Mouse (Mus musculus) intestine, embryonic 16.5 days (tissue): ENCODE data around the gene Llgl2. TPM values are rescaled to one million over a fixed set of nuclear protein-coding genes. Genes with fewer than 3 reads are reported as not detected.

Source experiments
- ATAC-seq: fragments of 200-750 bp; cut with Nextera tagmentation; 2 replicates; pipeline ENCODE4 v1.8.0; 2017; ENCODE audit warnings: moderate TSS enrichment, moderate library complexity
- H3K27ac ChIP-seq: fragments of 300-500 bp; sonication (generic); 2 replicates; pipeline ENCODE4 v1.5.1; 2014; ENCODE audit warnings: mild to moderate bottlenecking, low read length
- H3K27me3 ChIP-seq: fragments of 300-500 bp; sonication (generic); replicated peaks from 2 replicates; pipeline ENCODE4 v1.6.1; 2014; ENCODE audit warnings: low read length, control low read depth, mixed read lengths; ENCODE audit not compliant: control insufficient read depth, insufficient read depth
- H3K36me3 ChIP-seq: fragments of 300-500 bp; sonication (generic); 2 replicates; pipeline ENCODE4 v1.6.1; 2014; ENCODE audit warnings: low read length, control low read depth; ENCODE audit not compliant: control insufficient read depth, insufficient read depth
- H3K4me1 ChIP-seq: fragments of 300-500 bp; sonication (generic); 2 replicates; pipeline ENCODE4 v1.6.1; 2014; ENCODE audit warnings: low read length, control low read depth, mixed read lengths; ENCODE audit not compliant: control insufficient read depth, insufficient read depth
- H3K4me2 ChIP-seq: fragments of 300-500 bp; sonication (generic); 2 replicates; pipeline ENCODE4 v1.6.1; 2014; ENCODE audit warnings: low read depth, low read length, control low read depth
- H3K4me3 ChIP-seq: fragments of 300-500 bp; sonication (generic); 2 replicates; pipeline ENCODE4 v1.5.1; 2014; ENCODE audit warnings: mild to moderate bottlenecking, low read length
- H3K9ac ChIP-seq: fragments of 300-500 bp; sonication (generic); 2 replicates; pipeline ENCODE4 v1.6.1; 2014; ENCODE audit warnings: low read depth, low read length
- H3K9me3 ChIP-seq: fragments of 300-500 bp; sonication (generic); 2 replicates; pipeline ENCODE4 v1.6.1; 2016; ENCODE audit warnings: low read length, control low read depth; ENCODE audit not compliant: control insufficient read depth
- WGBS: fragments of 180-500 bp; shearing (Covaris S2); extraction: QIAGEN DNeasy Blood & Tissue Kit; methylation state at CpG from one replicate; pipeline ENCODE4 v1.1.7; 2014; 5-methylcytosine and 5-hydroxymethylcytosine counted together
- polyA plus RNA-seq: library from polyadenylated mRNA; unstranded; fragments of >200 nt; fragmentation: Nextera tagmentation; extraction: Ambion mirVana; gene quantifications from 2 replicates; pipeline ENCODE4 v1.2.1, GENCODE M21; 2015

Llgl2 gene
- polyA plus RNA-seq, 1 experiment from 2014 or later, result 102 TPM

DNA sequence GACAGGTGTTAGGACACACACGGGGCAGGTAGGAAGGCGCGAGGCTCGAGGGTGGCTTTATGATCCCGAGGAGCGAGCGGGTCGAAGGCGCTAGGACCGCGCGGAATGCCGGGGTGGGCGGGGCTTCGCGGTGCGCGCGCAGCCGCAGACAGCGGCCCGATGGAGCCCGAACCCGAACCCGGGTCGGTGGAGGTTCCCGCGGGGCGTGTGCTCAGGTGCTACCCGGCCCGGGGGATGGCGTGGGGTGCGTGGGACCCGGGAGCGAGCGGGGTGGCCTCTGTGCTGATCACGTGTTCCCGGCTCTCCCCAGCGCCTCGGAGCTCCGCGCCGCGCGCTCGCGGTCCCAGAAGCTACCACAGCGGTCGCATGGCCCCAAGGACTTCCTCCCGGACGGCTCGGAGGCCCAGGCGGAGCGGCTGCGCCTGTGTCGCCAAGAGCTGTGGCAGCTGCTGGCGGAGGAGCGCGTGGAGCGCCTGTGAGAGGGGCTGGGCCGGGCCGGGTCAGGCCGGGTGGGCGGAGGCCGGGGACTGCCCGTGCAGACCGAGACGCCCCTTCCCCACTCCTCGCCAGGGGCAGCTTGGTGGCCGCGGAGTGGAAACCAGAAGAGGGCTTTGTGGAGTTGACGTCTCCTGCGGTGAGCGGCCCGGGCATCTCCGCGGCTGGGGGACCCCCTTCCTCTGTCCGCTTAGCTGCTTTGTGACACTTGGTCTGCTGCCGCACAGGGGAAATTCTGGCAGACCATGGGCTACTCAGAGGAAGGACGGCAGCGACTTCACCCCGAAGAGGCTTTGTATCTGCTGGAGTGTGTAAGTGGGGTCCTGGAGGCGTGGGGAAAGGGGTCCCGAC is 9.0 kb upstream of the Llgl2 start, which contains the start of gene Tsen54:
TSS of gene Tsen54 (plus strand) at position 120 of the 846 bp plus-strand sequence.
- under 1% methylated on average over 84 of the region's 84 CpGs for WGBS
- H3K4me3 ChIP-seq, result peak within 1 kb of the TSS; percentile 97
- ATAC-seq, result peak; percentile 62
- H3K4me1 ChIP-seq, result peaks cover 42% of the 10 kb centered on the region
- peak within 1 kb of the TSS; percentile 53 for H3K27ac ChIP-seq
- no peaks in the 10 kb centered on the region for H3K27me3 ChIP-seq
- H3K9ac ChIP-seq, result peak within 1 kb of the TSS; percentile 95
- no peaks in the 10 kb centered on the region for H3K36me3 ChIP-seq
- peak within 1 kb of the TSS; percentile 90 for H3K4me2 ChIP-seq
- H3K9me3 ChIP-seq, result no peaks in the 10 kb centered on the region

DNA sequence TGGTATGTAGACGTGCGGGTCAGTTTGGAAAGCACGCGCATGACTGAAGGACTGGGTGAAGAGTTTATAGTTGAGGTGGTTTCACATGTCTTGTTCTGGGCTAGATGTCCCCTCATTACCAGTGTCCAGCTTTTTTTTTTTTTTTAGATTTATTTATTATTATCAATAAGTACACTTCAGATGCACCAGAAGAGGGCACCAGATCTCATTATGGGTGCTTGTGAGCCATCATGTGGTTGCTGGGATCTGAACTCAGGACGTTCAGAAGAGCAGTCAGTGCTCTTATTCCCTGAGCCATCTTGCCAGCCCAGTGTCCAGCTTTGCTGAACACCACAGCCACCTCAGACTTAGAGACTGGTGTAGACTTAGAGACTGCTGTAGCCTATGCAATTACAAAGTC is 6.5 kb upstream of the Llgl2 start:
- no peak overlapping the region for H3K4me2 ChIP-seq
- H3K4me3 ChIP-seq, result no peak overlapping the region
- ATAC-seq, result no peak
- peaks cover 20% of the 10 kb centered on the region for H3K4me1 ChIP-seq
- no peaks in the 10 kb centered on the region for H3K9me3 ChIP-seq
- peaks cover 5% of the 10 kb centered on the region for H3K36me3 ChIP-seq
- H3K27me3 ChIP-seq, result no peaks in the 10 kb centered on the region
- H3K27ac ChIP-seq, result no peak overlapping the region
- 85% methylated on average over 5 of the region's 5 CpGs for WGBS
- no peak overlapping the region for H3K9ac ChIP-seq

DNA sequence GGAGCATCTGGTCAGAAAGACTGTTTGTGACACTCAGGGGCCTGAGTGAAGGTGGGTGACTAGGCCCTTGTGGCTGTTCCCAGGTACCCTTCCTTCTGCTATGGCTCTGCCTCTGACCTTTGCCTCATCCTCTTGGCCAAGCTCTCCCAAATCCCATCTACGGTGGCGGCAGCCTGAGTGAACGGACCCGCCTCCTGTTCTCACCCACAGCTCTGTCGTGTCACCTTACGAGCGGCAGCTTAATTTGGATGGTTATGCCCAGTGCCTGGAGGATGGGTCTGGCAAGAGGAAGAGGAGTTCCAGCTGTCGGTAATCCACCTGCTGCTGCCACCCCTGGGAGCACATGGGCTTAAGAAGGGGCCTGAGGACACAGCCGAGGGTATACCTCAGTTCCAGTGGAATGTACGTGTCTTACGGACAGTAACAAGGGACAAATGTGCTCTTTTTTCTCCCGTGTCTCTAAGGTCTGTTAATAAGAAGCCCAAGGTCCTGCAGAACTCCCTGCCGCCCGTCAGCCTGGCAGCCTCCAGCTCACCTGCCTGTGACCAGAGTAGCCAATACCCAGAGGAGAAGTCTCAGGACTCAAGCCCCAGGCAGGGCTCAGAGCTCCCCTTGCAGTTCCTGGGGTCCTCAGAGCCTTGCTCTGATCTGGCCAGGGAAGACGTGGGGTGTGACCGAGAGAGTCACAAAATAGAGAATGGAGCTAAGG is 3.8 kb upstream of the Llgl2 start:
- WGBS, result 83% methylated on average over 16 of the region's 16 CpGs
- H3K27me3 ChIP-seq, result no peaks in the 10 kb centered on the region

DNA sequence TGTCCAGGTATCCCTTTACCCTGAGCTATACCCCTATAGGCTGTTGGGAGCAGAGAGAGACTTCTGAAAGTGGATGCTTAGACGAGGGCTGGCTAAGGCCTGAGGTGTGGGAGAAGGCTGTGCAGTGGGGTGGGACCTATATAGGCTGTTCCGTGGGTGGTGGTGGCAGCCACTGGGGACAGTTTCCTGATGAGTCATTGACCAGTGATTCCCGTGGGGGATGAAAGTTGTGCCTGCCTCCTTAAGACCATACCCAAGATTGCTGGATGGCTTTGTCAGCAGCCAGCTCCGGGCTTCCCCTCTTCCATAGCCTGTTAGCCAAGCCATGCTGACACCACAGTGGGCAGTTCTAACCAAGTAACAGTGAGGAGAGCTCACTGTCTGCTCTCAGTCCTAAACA is 2.8 kb upstream of the Llgl2 start:
- Histone ChIP-seq H3K27me3 (no peaks in the 10 kb centered on the region), H3K4me2 (no peak overlapping the region), H3K4me3 (no peak overlapping the region), H3K9ac (no peak overlapping the region), H3K27ac (no peak overlapping the region), H3K36me3 (peaks cover 10% of the 10 kb centered on the region), H3K9me3 (no peaks in the 10 kb centered on the region), H3K4me1 (peaks cover 7% of the 10 kb centered on the region)
- ATAC-seq, result no peak
- WGBS, result 69% methylated on average over 4 of the region's 4 CpGs

More for the DNA sequence above, 3.8 kb upstream of the Llgl2 start:
- peaks cover 10% of the 10 kb centered on the region for H3K36me3 ChIP-seq
- H3K4me3 ChIP-seq, result no peak overlapping the region
- no peak for ATAC-seq
- H3K9me3 ChIP-seq, result no peaks in the 10 kb centered on the region
- H3K27ac ChIP-seq, result no peak overlapping the region
- no peak overlapping the region for H3K4me2 ChIP-seq
- peaks cover 16% of the 10 kb centered on the region for H3K4me1 ChIP-seq
- no peak overlapping the region for H3K9ac ChIP-seq

DNA sequence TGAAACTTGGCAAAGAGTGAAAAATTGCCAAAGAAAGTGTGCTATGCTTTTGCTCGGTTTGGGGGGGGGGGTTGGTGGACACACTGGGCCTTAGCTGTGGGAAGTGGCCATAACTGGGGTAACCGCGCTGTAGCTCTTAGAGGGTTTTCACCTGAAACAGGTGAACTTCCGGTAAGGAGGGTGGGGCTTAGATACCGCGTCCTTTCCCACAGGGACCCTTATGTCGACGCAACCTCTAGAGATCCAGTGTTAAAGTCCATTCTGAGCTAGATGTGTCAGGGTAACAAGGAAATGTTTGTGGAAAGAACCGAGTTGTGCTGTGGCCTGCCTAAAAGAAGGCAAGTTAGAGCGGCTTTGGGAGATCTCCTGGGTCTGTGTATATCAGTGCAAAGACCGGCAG is 964 bp downstream of the Llgl2 start:
- Histone ChIP-seq H3K9ac (peak overlapping the region; percentile 88), H3K4me2 (peak overlapping the region; percentile 88), H3K36me3 (peaks cover 10% of the 10 kb centered on the region), H3K4me1 (peaks cover 25% of the 10 kb centered on the region), H3K4me3 (peak overlapping the region; percentile 81), H3K27me3 (no peaks in the 10 kb centered on the region), H3K27ac (peak overlapping the region; percentile 92), H3K9me3 (no peaks in the 10 kb centered on the region)
- 10% methylated on average over 11 of the region's 11 CpGs for WGBS
- peak; percentile 26 for ATAC-seq

DNA sequence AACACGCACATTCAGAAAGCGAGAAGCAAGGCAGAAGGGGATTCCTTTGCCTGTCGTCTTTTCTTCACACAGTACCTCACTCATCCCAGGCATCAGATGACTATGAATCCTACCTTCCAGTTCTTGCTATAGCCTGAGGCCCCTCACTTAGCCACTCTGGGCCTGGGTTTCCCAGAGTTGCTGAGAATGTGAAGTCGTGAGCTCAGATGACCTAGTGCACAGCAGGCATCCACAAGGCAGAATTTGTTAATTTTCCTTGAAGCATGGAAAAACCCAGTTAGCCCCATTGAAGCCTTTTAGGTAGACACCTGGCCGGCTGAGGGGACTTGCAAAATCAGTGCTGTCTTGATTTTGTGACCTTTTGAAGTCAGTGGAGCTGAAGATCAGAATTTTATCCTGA is 2.6 kb downstream of the Llgl2 start:
- Histone ChIP-seq H3K9ac (no peak overlapping the region; the same call in 1 of the 2 replicates), H3K36me3 (peaks cover 10% of the 10 kb centered on the region; the same call in 1 of the 2 replicates), H3K4me2 (peak overlapping the region; percentile 88), H3K27me3 (no peaks in the 10 kb centered on the region), H3K4me3 (peak overlapping the region; percentile 81; the same call in 1 of the 2 replicates), H3K4me1 (peaks cover 42% of the 10 kb centered on the region), H3K27ac (no peak overlapping the region), H3K9me3 (no peaks in the 10 kb centered on the region)
- 58% methylated on average over 5 of the region's 5 CpGs for WGBS
- no peak for ATAC-seq

DNA sequence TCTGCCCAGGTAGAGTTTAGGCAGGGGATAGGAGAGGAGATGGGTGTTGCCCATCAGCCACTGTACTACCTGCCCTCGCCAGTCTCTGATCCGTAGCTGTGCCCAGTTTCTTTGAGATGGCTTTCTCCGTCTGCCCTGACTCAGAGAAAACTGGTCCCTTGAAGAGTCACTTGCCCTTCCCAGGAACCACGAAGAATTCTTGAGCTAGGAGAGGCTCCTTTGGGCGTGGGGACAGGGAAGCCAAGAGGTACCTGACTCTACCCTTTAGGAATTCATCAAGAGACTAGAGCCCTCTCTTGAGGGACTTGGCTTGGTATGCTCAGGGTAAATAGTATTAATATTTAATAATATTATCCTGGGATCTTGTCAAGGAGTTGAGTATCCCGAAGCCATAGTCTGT is 3.8 kb downstream of the Llgl2 start:
- no peak overlapping the region for H3K27ac ChIP-seq
- H3K4me3 ChIP-seq, result no peak overlapping the region
- no peak for ATAC-seq
- peaks cover 53% of the 10 kb centered on the region for H3K4me1 ChIP-seq
- 73% methylated on average over 6 of the region's 6 CpGs for WGBS
- H3K36me3 ChIP-seq, result 0 out of 2 replicates have a peak, but pooled peaks cover 2% of the 10 kb centered on the region
- H3K9me3 ChIP-seq, result no peaks in the 10 kb centered on the region
- no peaks in the 10 kb centered on the region for H3K27me3 ChIP-seq
- H3K9ac ChIP-seq, result no peak overlapping the region
- H3K4me2 ChIP-seq, result no peak overlapping the region; the same call in 1 of the 2 replicates

DNA sequence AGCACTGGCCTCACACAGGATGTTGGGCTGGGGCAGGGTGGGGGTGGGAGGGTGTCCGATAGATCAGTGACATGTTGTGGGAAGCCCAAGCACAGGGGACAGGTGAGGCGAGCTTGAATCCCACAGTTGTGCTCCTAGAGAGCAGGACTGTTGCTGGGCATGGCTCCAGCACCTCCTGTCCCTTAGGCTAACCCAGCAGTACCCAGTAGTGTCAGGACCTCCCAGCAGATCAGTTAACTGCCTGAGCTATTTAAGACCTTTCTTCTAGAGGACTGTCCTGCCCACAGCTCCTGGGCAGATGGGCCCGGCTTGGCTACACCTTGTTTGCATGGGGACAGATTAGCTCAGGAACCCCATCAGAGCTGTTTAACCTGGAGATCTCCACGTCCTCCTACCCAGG is 5.2 kb downstream of the Llgl2 start:
- Histone ChIP-seq H3K4me1 (peaks cover 62% of the 10 kb centered on the region), H3K9me3 (no peaks in the 10 kb centered on the region), H3K27ac (no peak overlapping the region), H3K27me3 (no peaks in the 10 kb centered on the region), H3K9ac (peak overlapping the region; percentile 10; the same call in 1 of the 2 replicates), H3K4me2 (no peak overlapping the region), H3K36me3 (no peaks in the 10 kb centered on the region), H3K4me3 (no peak overlapping the region)
- 45% methylated on average over 4 of the region's 4 CpGs for WGBS
- no peak for ATAC-seq

DNA sequence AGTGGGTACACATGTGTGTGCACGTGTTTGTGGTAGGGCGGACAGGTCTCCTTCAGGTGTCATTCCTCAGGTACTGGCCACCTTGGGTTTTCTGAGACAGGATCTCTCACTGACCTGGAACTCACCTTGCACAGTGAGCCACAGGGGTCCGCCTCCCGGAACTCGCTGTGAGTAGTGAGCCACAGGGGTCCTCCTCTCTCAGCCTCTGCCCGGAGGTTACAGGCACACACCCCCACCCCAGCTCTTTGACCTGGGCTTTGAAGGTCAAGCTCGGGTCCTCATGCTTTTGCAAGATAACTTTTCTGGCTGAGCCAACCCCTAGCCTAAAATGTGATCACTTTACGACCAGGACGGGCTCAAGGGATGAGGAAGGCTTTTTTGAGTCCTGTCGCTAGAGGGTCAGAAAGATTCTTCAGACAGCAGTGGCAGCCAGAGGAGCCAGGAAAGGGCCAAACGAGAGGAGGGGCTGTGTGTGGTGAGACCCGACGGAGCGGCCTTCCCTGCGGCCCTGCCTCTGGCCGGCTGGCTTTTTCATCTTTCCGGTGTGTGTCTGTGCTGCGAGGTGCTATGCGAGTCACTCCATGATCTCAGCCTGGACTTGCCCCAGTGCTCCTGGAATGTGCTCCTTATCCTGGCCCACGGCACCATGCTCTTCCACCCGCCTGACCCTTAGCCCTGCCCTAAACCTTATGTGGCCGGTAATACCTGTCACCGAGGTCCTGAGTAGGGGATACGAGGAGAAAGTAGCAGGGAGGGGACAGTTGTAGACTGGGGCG is 6.9 kb downstream of the Llgl2 start:
- Histone ChIP-seq H3K4me2 (peak overlapping the region; percentile 32), H3K4me1 (peaks cover 79% of the 10 kb centered on the region), H3K9ac (peak overlapping the region; percentile 35)

More for the DNA sequence above, 6.9 kb downstream of the Llgl2 start:
- H3K9me3 ChIP-seq, result no peaks in the 10 kb centered on the region
- no peaks in the 10 kb centered on the region for H3K27me3 ChIP-seq
- H3K36me3 ChIP-seq, result no peaks in the 10 kb centered on the region
- H3K4me3 ChIP-seq, result peak overlapping the region; percentile 13
- ATAC-seq, result no peak
- H3K27ac ChIP-seq, result 0 out of 2 replicates have a peak overlapping the region, but pooled peaks have one; percentile 27
- 31% methylated on average over 25 of the region's 25 CpGs for WGBS
